Mouse (Mus musculus) urinary bladder, postnatal 36 days (tissue): ENCODE measurements at regions not wholly inside any gene's neighbourhood (a gene's known extent, or its start where the extent isn't known, plus 50 kb on each side); places are given as distances from the start of the nearest gene placed in this dataset.
A peak's percentile ranks its signal among the peaks of the same experiment; 100 is the strongest.

Source experiments
- DNase-seq, 2 experiments: peaks; one replicate each; pipeline ENCODE4 v3.0.0; 2022; ENCODE audit warnings: low spot score in 2 of 2, mixed read lengths in 1 of 2

DNA sequence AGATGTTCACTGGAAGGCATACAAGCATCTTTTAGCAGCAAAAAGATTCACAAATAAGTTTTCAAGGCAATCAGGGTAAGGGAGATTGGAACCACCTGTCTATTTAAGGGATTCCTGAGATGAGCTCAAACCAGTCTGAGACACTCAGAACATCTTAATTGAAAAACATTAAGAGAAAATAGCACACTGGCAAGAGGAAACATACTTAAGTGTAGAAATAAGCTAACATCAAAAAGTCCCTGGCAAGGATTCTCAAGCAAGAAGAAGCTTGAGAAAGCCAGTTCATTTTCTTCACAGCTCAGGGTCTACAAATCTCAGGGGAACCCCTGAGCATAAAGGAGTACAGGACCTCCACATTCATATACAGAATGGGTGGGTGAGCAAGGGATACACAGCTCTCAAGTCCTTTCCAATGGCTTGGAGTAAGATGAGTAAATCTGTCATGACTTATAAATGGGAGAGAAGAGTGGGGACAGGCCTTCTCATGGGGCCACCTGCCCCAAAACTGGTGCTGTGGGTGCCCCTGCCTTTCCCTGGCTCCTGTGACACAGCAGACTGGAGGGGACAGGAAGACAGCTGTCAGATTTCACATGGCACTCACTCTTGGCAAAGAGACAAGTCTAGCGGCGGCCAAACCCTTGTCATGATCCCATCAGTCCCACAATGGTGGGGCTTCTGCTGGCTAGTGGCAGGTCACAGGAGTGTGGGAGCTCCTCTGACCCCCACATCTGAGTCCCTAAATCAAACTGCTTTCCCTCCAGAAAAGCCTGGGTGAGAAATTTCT, 436.6 kb downstream of the Meis1 start:
- no peak for DNase-seq

DNA sequence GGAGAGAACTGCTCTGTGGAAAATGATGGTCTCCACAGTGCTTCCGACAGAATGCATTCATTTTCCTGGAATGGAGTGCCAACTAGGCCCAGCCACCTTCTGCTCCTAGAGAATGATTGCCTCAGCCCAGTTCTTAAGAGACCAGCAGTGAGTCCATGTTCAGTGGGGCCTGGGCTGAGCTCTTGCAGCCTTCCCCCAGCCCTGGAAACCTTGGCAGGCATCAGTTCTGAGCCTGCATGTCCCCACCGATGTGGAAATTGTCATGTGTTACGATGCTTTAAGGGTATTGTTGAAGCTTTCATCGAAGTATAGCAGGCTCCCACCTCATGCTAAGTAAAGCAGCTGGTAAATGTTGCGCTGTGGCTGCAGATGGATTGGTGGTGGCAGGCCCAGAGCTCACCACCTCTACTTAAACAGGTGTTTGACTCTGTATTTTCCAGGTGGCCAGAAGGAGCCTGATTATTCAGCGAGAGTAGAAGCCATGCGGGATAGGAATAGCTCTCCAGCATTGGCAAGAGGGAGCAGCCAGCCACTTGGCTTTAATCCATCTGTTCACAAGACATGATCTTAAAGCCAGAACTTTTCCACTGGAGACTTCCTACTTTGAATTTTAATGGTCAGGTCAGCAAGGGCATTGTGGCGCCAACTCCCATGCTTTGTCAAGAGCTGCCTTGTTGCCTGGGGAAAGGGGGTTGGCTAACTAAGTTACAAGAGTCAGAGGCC, 437.5 kb downstream of the Meis1 start:
- peak in 1 of 2 experiments; percentile 17 for DNase-seq

DNA sequence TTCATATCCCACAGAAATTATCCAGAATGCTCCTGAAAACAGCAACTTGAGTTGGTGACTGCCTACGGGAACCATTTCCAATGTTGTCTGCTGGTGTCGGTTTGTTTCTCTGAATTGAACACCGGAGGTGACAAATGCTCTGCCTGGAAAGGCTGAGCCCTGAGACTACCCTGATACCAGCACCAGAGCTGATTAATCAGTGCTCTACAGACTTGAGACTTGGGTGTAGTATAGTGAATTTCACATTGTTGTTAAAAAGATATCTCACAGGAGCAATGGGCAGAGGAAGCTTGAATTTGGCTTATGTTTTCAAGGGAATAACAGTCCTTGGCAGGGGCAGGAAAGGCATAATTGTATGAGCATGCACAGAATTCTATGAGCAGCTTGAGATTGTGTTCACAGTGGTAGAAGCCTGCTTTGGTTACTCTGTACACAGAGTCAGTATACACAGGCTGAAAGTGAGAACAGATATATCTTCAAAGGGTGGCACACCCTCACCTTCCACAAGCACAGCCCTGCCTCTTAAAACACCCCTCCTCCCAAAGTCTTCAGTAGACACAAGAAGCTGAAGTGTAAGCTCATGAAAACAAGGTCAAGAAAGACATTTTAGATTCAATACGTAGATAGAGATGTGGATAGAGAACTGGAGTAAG, 447.1 kb downstream of the Meis1 start:
- DNase-seq: no peak

DNA sequence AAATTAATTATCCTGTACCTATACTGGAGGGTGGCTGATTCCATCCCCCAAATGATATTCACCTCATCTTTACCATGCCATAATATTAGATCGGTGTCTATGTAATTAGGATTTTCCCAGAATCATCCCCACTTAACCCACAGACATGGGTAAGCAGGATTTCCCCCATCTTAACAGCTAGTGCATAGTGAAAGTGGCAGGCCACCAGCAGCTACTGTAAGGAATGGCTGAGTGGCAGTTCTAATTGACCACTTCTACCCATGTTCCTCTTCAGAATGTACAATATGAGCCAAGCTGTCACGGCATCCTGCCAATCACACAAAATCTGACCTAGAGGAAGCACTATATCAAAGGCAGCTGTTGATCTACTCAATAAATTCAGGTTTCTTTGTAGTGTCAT, 455.8 kb downstream of the Meis1 start:
- DNase-seq: no peak

DNA sequence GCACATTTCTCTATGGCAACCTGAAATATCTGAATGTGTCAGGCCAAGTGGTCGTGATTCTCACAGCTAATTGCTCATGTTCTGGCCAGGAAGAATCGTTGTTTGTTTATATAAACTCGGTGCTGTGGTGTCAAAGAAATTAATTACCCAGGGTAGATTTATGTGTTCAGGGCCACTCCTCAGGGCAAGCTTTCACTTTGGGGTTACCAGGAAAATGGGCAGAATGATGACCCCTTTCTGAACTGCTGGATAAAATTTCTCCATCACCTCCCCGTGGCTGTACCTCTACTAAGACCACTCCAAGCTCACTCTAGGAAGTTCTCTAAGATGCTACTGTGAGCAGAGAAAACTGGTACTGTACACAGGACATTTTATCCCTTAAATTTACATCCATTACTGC, 460.1 kb downstream of the Meis1 start:
- DNase-seq: no peak

DNA sequence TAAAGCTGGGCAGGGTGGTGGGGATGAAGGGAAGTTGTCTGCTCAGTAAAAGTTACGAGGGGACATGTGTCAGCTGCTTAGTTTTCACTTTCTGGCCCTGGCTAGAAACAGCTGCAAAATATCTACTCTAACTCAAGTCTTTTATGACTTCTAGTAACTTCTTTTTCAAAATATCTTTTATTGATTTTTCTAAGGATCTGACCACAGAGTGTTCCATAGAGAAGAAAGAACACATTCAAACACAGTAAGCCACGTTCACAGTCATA, 483.3 kb downstream of the Meis1 start:
- DNase-seq: no peak

DNA sequence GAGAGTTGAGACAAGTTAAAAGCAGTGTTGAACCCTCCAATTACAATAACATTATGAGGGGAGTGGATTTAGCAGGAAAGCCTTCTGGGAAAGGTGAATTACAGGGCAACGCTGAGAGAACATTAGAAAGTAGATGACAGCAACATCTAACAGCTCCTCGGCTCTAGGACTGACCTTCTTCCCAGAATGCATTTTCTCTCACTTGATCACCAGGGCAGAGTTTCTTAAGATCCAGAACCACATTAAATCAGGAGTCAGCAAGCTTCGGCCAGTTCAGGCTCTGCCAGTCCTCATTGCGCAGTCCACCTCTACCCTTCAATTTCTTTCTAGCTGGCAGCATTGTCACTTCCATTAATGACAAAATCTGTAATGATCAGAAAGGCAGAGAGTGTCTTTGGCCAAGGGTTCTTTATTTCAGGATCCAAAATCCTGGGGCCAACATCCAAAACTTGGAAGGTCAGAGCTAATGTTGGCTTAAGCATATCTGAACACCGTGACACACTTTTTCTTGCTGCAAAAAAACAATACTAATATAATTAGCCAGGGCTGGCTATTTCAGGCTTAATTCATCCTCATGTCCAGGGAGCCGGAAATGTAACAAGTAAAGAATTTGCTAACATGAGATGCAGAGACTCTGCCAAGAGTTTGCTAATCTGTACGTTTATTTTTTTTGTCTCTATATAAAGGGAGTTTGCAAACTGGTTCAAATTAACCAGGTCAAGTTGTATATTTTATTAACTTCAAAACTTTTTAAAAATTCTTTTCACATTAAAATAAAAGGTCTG, 483.8 kb downstream of the Meis1 start:
- peak in 1 of 2 experiments; percentile 23 for DNase-seq

DNA sequence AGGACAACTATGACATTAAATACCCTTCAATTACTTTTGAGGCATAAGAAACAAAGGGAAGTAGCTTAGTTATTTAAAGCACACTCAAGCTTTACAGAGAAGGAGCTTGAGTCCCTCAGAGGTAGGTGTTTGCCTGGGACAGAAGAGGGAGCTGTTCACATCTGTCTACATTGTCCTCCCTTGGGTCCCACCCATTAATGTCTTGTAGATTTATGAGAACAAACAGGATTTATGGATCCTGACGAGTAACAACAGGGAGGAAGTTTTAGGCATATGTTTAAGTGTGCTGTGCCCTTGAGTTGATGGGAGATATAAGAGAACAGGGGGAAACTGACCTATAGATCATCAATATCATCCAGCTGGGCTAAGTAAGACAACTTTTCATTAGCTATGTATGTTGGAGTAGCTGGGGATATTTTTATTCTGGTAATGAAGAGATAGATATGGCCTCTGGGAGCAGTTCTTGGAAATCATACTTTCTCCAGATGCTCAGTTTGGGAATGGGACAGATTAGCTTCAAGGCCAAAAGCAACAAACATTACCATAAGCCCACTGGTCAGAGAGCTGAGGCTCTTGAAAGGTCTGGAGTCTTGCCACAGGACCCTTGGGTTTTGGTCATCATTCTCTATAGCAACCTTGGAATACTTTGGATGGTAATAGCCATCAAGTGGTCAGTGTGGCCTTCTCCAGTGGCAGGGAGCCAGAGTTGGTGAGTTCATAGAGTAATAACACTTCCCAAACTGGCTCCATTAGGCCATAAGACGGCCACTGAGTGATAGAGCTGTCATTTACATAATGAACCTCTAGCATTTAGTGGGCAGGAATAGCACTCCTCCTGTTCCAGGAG, 487.3 kb downstream of the Meis1 start:
- DNase-seq: no peak

DNA sequence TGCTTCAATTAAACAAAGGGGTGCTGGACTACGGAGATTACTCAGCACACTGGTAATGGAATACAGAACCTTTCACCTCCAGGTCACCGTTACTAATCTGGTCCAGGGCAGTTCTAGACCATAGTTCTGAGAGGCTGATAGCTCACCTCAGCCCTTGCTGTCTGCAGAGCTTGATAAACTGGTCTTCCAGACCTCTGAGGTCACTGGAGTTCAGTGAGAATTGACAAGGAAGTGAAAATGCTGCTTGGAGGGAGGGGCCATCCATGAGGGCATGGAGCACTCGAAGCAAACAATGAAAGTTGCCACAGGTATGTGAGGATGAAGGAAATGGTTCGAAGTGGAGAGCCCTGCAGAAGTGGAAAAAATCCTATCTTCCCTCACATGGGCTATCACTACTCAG, 490.2 kb downstream of the Meis1 start:
- DNase-seq: peak; percentile 20 to 43

DNA sequence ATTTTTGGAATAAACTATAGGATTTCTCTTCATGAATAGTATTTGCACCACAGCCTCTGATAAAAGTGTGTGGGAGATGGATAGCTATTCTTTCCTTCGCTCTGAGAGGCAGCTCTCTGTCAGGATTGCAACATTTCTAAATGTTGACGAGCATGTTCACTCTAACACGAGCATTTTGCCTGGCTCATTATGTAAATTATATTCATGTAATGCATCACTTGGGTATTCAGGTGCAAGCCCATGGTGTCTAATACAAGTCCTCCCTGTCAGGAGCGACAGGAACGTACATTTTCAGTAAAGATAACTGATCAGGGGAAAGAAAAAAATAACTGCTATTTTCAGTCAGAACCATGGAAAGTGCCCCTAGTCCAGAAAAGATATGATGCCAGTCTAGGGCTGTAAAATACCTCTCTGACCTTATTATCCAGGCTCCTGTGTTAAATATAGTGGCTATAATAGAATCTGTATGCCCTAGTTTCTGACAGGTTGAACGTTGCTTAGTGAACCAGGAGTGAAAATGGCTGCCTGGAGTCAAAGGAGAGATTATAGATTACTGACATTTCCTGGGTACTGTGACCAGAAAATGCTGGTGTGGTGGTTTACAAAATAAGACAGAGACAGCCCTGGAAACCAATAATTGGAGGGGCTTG, 523.6 kb downstream of the Meis1 start:
- DNase-seq: no peak

DNA sequence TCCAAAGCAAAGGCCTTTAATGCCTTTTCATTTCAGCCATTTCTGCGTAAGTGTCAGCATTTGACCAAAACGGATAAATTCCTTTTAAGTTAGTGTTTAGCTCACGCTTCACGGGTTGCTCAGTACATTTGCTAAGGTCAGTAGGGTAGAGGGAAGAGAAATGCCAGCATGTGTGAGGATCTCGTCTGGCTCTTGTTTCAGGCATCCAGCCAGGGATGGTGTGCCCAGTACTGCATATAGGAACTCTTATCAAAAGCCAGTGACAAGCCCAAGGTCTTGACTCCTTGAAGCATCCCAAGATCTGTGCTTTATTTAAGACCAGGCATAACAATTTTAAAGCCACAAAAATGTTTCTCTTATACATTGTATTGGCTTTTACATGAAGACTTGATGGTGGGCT, 524.8 kb downstream of the Meis1 start:
- no peak for DNase-seq

DNA sequence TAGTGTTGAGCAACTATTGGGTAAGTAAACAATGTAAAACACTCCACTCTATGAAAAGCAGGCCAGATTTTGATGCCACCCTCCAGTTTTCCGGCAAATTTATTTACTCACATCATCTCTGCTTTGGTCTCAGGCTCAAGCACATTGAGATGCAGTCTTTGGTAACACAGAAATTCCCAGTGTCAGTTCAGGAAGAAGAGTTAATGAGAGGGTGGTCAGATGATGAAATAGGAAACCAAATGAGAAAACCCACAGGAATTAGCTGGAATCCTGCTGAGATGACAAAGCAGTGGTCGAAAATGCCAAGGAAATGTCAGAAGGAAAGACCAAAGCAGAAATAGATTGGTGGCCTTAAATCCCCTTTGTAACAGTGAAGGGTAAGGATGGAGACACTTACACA, 525.7 kb downstream of the Meis1 start:
- DNase-seq: no peak

DNA sequence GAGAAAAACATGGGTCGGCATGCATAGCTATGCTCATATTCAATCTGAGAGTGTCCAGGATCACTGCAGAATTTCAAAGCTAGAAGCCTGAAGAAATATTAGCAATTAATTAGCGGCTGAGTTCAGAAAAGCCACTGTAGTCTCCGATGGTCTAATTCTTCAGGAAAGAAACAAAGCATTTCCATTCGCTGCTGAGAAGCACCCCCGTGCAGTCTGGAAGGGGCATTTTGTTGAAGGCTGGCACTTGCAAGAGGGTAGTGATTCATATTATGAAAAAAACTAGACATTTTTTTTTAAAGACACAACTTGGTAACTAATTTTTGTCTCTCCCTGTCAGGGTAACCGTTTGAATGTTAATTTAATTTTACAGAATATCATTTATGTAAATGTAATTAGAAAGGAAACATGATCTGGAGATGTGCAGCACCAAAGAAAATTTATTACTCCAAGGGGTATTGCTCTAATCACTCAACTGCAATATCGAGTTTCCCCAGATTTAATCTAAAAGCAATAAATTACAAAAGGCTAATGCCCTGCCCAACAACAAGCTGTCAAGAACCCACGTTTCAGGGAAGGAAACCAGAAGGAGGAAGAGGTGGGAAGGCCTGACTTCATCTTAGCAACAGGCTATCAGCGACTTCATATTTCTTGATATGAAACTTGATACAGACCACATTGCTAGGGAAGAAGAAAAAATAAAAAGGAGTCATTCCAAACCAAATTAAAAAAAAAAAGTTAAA, 529.1 kb downstream of the Meis1 start:
- DNase-seq: no peak

DNA sequence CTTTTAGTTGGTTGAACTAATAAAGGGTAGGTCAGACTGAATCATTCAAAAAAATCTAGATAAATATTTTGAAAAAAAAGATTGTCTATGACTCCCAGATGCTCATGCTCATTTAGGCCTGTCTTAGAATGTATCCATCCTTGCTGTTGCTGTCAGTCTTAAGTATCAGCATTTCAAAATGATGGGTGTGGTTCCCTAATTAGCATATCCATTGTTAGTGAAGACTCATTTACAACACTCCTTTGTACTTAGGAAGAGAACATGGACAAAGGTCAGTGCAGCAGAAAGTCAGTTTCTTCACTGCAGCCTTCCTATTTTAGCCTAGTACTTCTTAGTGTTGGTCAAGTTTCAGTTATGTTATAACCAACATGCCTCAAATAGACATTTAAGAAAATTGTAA, 525.2 kb upstream of the Etaa1 start:
- no peak for DNase-seq

DNA sequence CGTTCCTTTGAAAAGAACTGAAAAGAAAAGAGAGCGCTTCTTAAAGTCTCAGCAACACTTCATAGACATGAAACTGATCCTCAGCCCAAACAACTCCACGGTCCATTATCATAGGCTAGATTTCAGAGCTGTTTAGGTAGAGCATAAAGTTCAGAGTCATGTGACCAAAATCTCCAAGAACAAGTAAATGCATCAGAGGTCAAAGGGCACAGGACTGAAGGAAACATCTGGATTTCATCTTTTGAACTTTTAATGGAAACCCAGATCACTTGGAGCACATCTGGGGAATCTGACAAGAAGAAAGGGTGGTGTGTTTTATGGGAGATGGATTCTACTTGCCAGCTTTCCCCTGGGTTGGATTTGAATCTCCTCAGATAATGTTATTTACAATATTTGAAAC, 497.6 kb upstream of the Etaa1 start:
- no peak for DNase-seq

DNA sequence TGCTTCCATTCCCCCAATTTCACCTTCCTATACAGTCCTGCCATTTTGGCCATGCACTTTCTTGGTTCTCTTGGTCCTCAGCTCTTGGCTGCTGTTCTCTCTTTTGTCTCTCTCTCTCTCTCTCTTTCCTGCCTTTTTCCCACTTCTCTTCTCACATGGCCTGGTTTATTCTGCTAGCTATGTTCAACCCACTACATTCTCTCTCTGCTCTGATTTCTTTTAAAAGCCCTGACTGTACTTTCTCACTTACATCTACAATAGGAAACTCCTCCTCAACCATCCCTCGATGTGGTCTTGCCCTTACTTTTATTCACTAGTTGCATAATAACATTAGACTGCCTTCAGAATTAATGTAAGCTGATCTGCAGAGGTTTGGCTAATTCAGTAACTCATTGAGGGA, 495.2 kb upstream of the Etaa1 start:
- DNase-seq: no peak

DNA sequence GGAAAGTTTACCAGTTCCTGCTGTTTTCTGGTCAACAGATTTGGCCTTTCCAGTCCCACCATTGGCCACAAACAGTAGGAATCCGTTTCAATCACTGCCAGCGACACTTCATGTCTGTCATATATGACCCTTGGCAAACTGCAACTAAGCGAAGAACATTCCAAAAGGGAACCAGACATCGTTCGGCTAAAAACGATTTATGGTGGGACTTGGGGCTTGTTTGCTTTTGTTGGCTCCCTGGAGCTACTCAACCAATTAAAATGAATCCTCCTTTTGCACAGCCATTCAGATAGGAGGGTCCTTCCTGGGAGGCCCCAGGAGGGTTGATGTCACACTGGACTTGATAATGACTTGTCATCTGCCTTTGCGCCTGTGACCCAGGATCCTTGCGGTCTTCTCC, 490.9 kb upstream of the Etaa1 start:
- DNase-seq: no peak

DNA sequence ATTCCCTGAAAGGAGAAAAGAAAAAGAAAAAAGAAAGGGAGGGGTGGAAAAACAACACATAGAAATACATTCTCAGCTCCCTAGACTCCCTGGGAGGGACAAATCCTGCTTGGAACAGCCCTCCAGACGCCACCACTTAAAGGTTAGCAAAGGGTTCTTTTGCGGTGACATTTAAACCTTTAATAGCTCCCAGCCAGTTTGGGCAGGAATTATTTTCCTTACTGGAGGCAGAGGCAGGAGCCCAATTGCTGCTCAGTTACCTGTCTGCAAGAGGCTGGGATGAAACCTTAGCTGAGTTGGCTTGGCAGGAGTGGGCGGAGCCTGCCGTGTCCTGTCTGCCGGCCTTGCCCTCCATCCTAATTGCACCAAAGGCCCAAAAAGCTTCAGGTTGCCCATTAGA, 490.4 kb upstream of the Etaa1 start:
- no peak for DNase-seq

DNA sequence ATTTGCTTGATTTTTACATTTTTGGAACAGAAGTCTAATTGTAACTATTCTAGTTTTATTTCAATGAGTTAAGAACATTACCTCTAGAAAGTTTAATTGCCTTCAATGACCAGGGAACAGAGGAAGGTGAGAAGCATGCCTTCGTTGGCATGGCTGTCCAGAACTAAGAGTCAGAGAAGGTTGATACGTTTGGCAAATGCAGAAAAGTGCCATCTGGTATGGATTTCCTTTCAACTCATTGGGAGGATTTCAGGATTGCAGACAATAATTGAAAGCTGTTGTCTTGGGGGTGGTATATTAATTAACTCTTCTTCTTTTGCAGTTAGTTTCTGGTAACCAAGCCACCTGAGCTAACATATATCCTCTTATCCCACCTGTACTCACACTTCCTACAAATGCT, 489.5 kb upstream of the Etaa1 start:
- no peak for DNase-seq
